ENCODE assay signal across 8 mouse cellular contexts in genomic region chr19:8997546-8997945, GRCm38 (mm10). TPM values are rescaled to one million over a fixed set of nuclear protein-coding genes. Genes with fewer than 3 reads are reported as not detected.
A peak's percentile ranks its signal among the peaks of the same experiment; 100 is the strongest.
DNase-seq lines count a peak whose midpoint lies in the region; ATAC-seq and TF ChIP-seq lines count a peak whose summit lies in the region.

No protein-coding gene starts in this region.

- 49% methylated on average over 4 of the region's 4 CpGs for WGBS in embryonic facial prominence, embryonic 14.5 days
- 31% methylated on average over 4 of the region's 4 CpGs for WGBS in heart, embryonic 15.5 days
- WGBS in small intestine, adult 2 months = 15% methylated on average over 4 of the region's 4 CpGs

- ATAC-seq in embryonic facial prominence, embryonic 14.5 days (ENCODE audit: low read depth) = peak; percentile 92
- peak; percentile 86 for ATAC-seq in heart, embryonic 15.5 days (replicated peaks; ENCODE audit: insufficient number of reproducible peaks, insufficient read depth, low FRiP score, low read depth)
- ATAC-seq in erythroblast, adult 5-6 weeks (replicated peaks; ENCODE audit: low FRiP score, poor library complexity, severe bottlenecking) = no peak

- no peaks in the 10 kb centered on the region for H3K27me3 ChIP-seq in embryonic facial prominence, embryonic 14.5 days (replicated peaks; ENCODE audit: control insufficient read depth, insufficient read depth, low read length)
- H3K27me3 ChIP-seq in heart, embryonic 15.5 days = no peaks in the 10 kb centered on the region
- no peaks in the 10 kb centered on the region for H3K27me3 ChIP-seq in small intestine, adult 2 months (ENCODE audit: control insufficient read depth, insufficient read depth, low read length)

- H3K9ac ChIP-seq in embryonic facial prominence, embryonic 14.5 days (ENCODE audit: low read depth, low read length) = peak overlapping the region; percentile 38
- no peak overlapping the region for H3K9ac ChIP-seq in heart, embryonic 15.5 days

- H3K36me3 ChIP-seq in embryonic facial prominence, embryonic 14.5 days (ENCODE audit: control insufficient read depth, insufficient read depth, low read length) = peaks cover 34% of the 10 kb centered on the region
- H3K36me3 ChIP-seq in heart, embryonic 15.5 days = peaks cover 34% of the 10 kb centered on the region
- H3K36me3 ChIP-seq in small intestine, adult 2 months (ENCODE audit: control insufficient read depth, insufficient read depth, low read length) = peaks cover 27% of the 10 kb centered on the region

- peak; percentile 84 for DNase-seq in 3134 (ENCODE audit: extremely low read depth, insufficient read length, low spot score)
- DNase-seq in MN1 (ENCODE audit: low spot score) = peak; percentile 78
- DNase-seq in embryonic facial prominence, embryonic 14.5 days (ENCODE audit: low spot score) = peak; percentile 96
- peak; percentile 86 to 88 for DNase-seq in kidney, postnatal 36 days
- DNase-seq in lung, postnatal 10 days = peak; percentile 96

- 0 out of 2 replicates have a peak, but pooled peaks have one; percentile 4 for TF ChIP-seq CTCF in small intestine, adult 2 months (IDR thresholded peaks at IDR 0.05; ENCODE audit: extremely low read depth, insufficient read length, insufficient replicate concordance, low read depth, low read length)

- no peaks in the 10 kb centered on the region for H3K9me3 ChIP-seq in embryonic facial prominence, embryonic 14.5 days (ENCODE audit: control insufficient read depth, low read length)
- H3K9me3 ChIP-seq in heart, embryonic 15.5 days (replicated peaks) = no peaks in the 10 kb centered on the region

- no peak for TF ChIP-seq POLR2A in small intestine, adult 2 months (IDR thresholded peaks at IDR 0.05; ENCODE audit: low read depth, low read length)

- H3K4me3 ChIP-seq in embryonic facial prominence, embryonic 14.5 days (ENCODE audit: low read depth, low read length) = 0 out of 2 replicates have a peak overlapping the region, but pooled peaks have one; percentile 2
- H3K4me3 ChIP-seq in heart, embryonic 15.5 days = no peak overlapping the region
- H3K4me3 ChIP-seq in small intestine, adult 2 months (ENCODE audit: low read depth, low read length) = no peak overlapping the region

- peak overlapping the region; percentile 40 for H3K4me2 ChIP-seq in embryonic facial prominence, embryonic 14.5 days (ENCODE audit: low read depth, low read length)
- H3K4me2 ChIP-seq in heart, embryonic 15.5 days = peak overlapping the region; percentile 40

- H3K4me1 ChIP-seq in embryonic facial prominence, embryonic 14.5 days (ENCODE audit: control insufficient read depth, insufficient read depth, low read length) = peaks cover 59% of the 10 kb centered on the region
- peaks cover 64% of the 10 kb centered on the region for H3K4me1 ChIP-seq in heart, embryonic 15.5 days (replicated peaks)
- H3K4me1 ChIP-seq in small intestine, adult 2 months (ENCODE audit: control insufficient read depth, insufficient read depth, insufficient read length, low read length) = peaks cover 39% of the 10 kb centered on the region

- H3K27ac ChIP-seq in embryonic facial prominence, embryonic 14.5 days (replicated peaks; ENCODE audit: low read depth, low read length) = peak overlapping the region; percentile 69
- H3K27ac ChIP-seq in heart, embryonic 15.5 days = peak overlapping the region; percentile 67
- peak overlapping the region; percentile 74 for H3K27ac ChIP-seq in small intestine, adult 2 months (ENCODE audit: insufficient read depth, low read depth, low read length)

RNA-seq across cellular contexts. Expression of gene Ahnak, which starts 8.5 kb away (rescaled TPM):
- 44.8 and 57.6 TPM in 2 replicates for polyA plus RNA-seq in embryonic facial prominence, embryonic 14.5 days (2014; fragmentation: Nextera tagmentation; extraction: Ambion mirVana)
- polyA plus RNA-seq in heart, embryonic 15.5 days (2015; fragmentation: Nextera tagmentation; extraction: Ambion mirVana) = 31.4 and 38.4 TPM in 2 replicates
- polyA plus RNA-seq in small intestine, adult 2 months (2012; rRNA removed) = 5.1 and 14.7 TPM in 2 replicates
- 19.0 and 20.0 TPM in 2 replicates for total RNA-seq in erythroblast, adult 5-6 weeks (2015; ENCODE audit: low replicate concordance)
- total RNA-seq in erythroblast, adult 5-6 weeks (2017; ENCODE audit: low replicate concordance) = 24.3 and 30.2 TPM in 2 replicates

RNA-seq across cellular contexts. Expression of gene Eef1g, which starts 30.7 kb away (rescaled TPM):
- 469 and 503 TPM in 2 replicates for polyA plus RNA-seq in embryonic facial prominence, embryonic 14.5 days (2014; fragmentation: Nextera tagmentation; extraction: Ambion mirVana)
- polyA plus RNA-seq in heart, embryonic 15.5 days (2015; fragmentation: Nextera tagmentation; extraction: Ambion mirVana) = 216 and 256 TPM in 2 replicates
- polyA plus RNA-seq in small intestine, adult 2 months (2012; rRNA removed) = 90.2 and 129 TPM in 2 replicates
- 181 and 213 TPM in 2 replicates for total RNA-seq in erythroblast, adult 5-6 weeks (2015; ENCODE audit: low replicate concordance)
- total RNA-seq in erythroblast, adult 5-6 weeks (2017; ENCODE audit: low replicate concordance) = 105 and 149 TPM in 2 replicates

RNA-seq across cellular contexts. Expression of gene Tut1, which starts 43.9 kb away (rescaled TPM):
- polyA plus RNA-seq in embryonic facial prominence, embryonic 14.5 days (2014; fragmentation: Nextera tagmentation; extraction: Ambion mirVana) = 24.7 and 27.8 TPM in 2 replicates
- 13.7 and 19.4 TPM in 2 replicates for polyA plus RNA-seq in heart, embryonic 15.5 days (2015; fragmentation: Nextera tagmentation; extraction: Ambion mirVana)
- polyA plus RNA-seq in small intestine, adult 2 months (2012; rRNA removed) = 5.6 and 13.2 TPM in 2 replicates
- total RNA-seq in erythroblast, adult 5-6 weeks (2015; ENCODE audit: low replicate concordance) = 1.0 and 2.7 TPM in 2 replicates
- 2.3 and 6.8 TPM in 2 replicates for total RNA-seq in erythroblast, adult 5-6 weeks (2017; ENCODE audit: low replicate concordance)

RNA-seq across cellular contexts. Expression of gene Mta2, which starts 55.9 kb away (rescaled TPM):
- 39.7 and 43.6 TPM in 2 replicates for polyA plus RNA-seq in embryonic facial prominence, embryonic 14.5 days (2014; fragmentation: Nextera tagmentation; extraction: Ambion mirVana)
- 74.2 and 99.5 TPM in 2 replicates for polyA plus RNA-seq in heart, embryonic 15.5 days (2015; fragmentation: Nextera tagmentation; extraction: Ambion mirVana)
- polyA plus RNA-seq in small intestine, adult 2 months (2012; rRNA removed) = 15.0 and 21.7 TPM in 2 replicates
- 16.9 and 22.8 TPM in 2 replicates for total RNA-seq in erythroblast, adult 5-6 weeks (2015; ENCODE audit: low replicate concordance)
- 39.5 and 54.4 TPM in 2 replicates for total RNA-seq in erythroblast, adult 5-6 weeks (2017; ENCODE audit: low replicate concordance)
